Mouse (Mus musculus): ENCODE measurements around the gene Olfr1491. TPM values are rescaled to one million over a fixed set of nuclear protein-coding genes. Genes with fewer than 3 reads are reported as not detected.

The Olfr1491 gene
- polyA plus RNA-seq (2011; ENCODE audit: insufficient read length, low read depth, missing spikeins) = not detected in 2 replicates

- no peak within 1 kb of the TSS for H3K4me3 ChIP-seq (ENCODE audit: insufficient read depth, low read length)
- no peaks in the 10 kb centered on the region for H3K4me1 ChIP-seq (ENCODE audit: control insufficient read depth, insufficient read depth, low read length)
- no peak within 1 kb of the TSS for H3K27ac ChIP-seq (ENCODE audit: insufficient read depth, low read length)
- TF ChIP-seq CTCF (IDR thresholded peaks at IDR 0.05; ENCODE audit: borderline replicate concordance, insufficient read depth, low read length) = no peak
- TF ChIP-seq POLR2A (IDR thresholded peaks at IDR 0.05; ENCODE audit: low read depth, low read length) = no peak
Observed at GRCm38 (mm10) chr19:13696968-13697367, at the start of gene Olfr1491. Gene Olfr1491 (plus strand): TSS chr19:13697268.

- no peak within 1 kb of the TSS for H3K27ac ChIP-seq (ENCODE audit: insufficient read depth, low read length)
- H3K4me3 ChIP-seq (ENCODE audit: insufficient read depth, low read length) = no peak within 1 kb of the TSS
- H3K4me1 ChIP-seq (ENCODE audit: control insufficient read depth, insufficient read depth, low read length) = no peaks in the 10 kb centered on the region
- TF ChIP-seq POLR2A (IDR thresholded peaks at IDR 0.05; ENCODE audit: low read depth, low read length) = no peak
- TF ChIP-seq CTCF (IDR thresholded peaks at IDR 0.05; ENCODE audit: borderline replicate concordance, insufficient read depth, low read length) = no peak
Observed at GRCm38 (mm10) chr19:13650791-13651190, 46.3 kb upstream of the Olfr1491 start, which contains the start of gene Olfr1490. Gene Olfr1490 (plus strand): TSS chr19:13651091.

- H3K27ac ChIP-seq (ENCODE audit: insufficient read depth, low read length) = no peak within 1 kb of the TSS
- TF ChIP-seq POLR2A (IDR thresholded peaks at IDR 0.05; ENCODE audit: low read depth, low read length) = no peak
- no peak for TF ChIP-seq CTCF (IDR thresholded peaks at IDR 0.05; ENCODE audit: borderline replicate concordance, insufficient read depth, low read length)
- H3K4me3 ChIP-seq (ENCODE audit: insufficient read depth, low read length) = no peak within 1 kb of the TSS
- H3K4me1 ChIP-seq (ENCODE audit: control insufficient read depth, insufficient read depth, low read length) = no peaks in the 10 kb centered on the region
Observed at GRCm38 (mm10) chr19:13722978-13723377, 25.9 kb downstream of the Olfr1491 start, which contains the start of gene Olfr1493-ps1. Gene Olfr1493-ps1 (plus strand): TSS chr19:13723278.

GRCm38 (mm10) chr19:13739428-13739827 is 42.4 kb downstream of the Olfr1491 start, which contains the start of gene Olfr1494:
Gene Olfr1494 (plus strand): TSS chr19:13739728.
- H3K4me1 ChIP-seq (ENCODE audit: control insufficient read depth, insufficient read depth, low read length) = no peaks in the 10 kb centered on the region
- no peak for TF ChIP-seq CTCF (IDR thresholded peaks at IDR 0.05; ENCODE audit: borderline replicate concordance, insufficient read depth, low read length)
- TF ChIP-seq POLR2A (IDR thresholded peaks at IDR 0.05; ENCODE audit: low read depth, low read length) = no peak

GRCm38 (mm10) chr19:13749366-13749765 is 52.3 kb downstream of the Olfr1491 start:
- no peaks in the 10 kb centered on the region for H3K4me1 ChIP-seq (ENCODE audit: control insufficient read depth, insufficient read depth, low read length)
- no peak overlapping the region for H3K27ac ChIP-seq (ENCODE audit: insufficient read depth, low read length)
- TF ChIP-seq CTCF (IDR thresholded peaks at IDR 0.05; ENCODE audit: borderline replicate concordance, insufficient read depth, low read length) (no peak), POLR2A (IDR thresholded peaks at IDR 0.05; ENCODE audit: low read depth, low read length) (no peak)
- H3K4me3 ChIP-seq (ENCODE audit: insufficient read depth, low read length) = no peak overlapping the region

More at GRCm38 (mm10) chr19:13739428-13739827, 42.4 kb downstream of the Olfr1491 start, which contains the start of gene Olfr1494:
- Histone ChIP-seq H3K27ac (ENCODE audit: insufficient read depth, low read length) (no peak within 1 kb of the TSS), H3K4me3 (ENCODE audit: insufficient read depth, low read length) (no peak within 1 kb of the TSS)

Other genes starting within 250 kb of the Olfr1491 start
- not detected in 2 replicates for gene Olfr1472, start 241.2 kb upstream of the Olfr1491 start, polyA plus RNA-seq (2011; ENCODE audit: insufficient read length, low read depth, missing spikeins)
- not detected in 2 replicates for gene Olfr1474, start 227.7 kb upstream of the Olfr1491 start, polyA plus RNA-seq (2011; ENCODE audit: insufficient read length, low read depth, missing spikeins)
- not detected in 2 replicates for gene Olfr1475, start 217.1 kb upstream of the Olfr1491 start, polyA plus RNA-seq (2011; ENCODE audit: insufficient read length, low read depth, missing spikeins)
- gene Olfr1477, start 196.7 kb upstream of the Olfr1491 start, polyA plus RNA-seq (2011; ENCODE audit: insufficient read length, low read depth, missing spikeins) = not detected in 2 replicates
- not detected in 2 replicates for gene Olfr1480, start 169.4 kb upstream of the Olfr1491 start, polyA plus RNA-seq (2011; ENCODE audit: insufficient read length, low read depth, missing spikeins)
- not detected in 2 replicates for gene Olfr1484, start 113.8 kb upstream of the Olfr1491 start, polyA plus RNA-seq (2011; ENCODE audit: insufficient read length, low read depth, missing spikeins)
- not detected in 2 replicates for gene Olfr1487, start 79.9 kb upstream of the Olfr1491 start, polyA plus RNA-seq (2011; ENCODE audit: insufficient read length, low read depth, missing spikeins)
- gene Olfr1489, start 65.6 kb upstream of the Olfr1491 start, polyA plus RNA-seq (2011; ENCODE audit: insufficient read length, low read depth, missing spikeins) = not detected in 2 replicates
- gene Olfr1490, start 46.2 kb upstream of the Olfr1491 start, polyA plus RNA-seq (2011; ENCODE audit: insufficient read length, low read depth, missing spikeins) = not detected in 2 replicates
- gene Olfr1493-ps1, start 26.0 kb downstream of the Olfr1491 start, polyA plus RNA-seq (2011; ENCODE audit: insufficient read length, low read depth, missing spikeins) = not detected in 2 replicates
- gene Olfr1494, start 42.5 kb downstream of the Olfr1491 start, polyA plus RNA-seq (2011; ENCODE audit: insufficient read length, low read depth, missing spikeins) = not detected in 2 replicates
- not detected in 2 replicates for gene Olfr1495, start 67.3 kb downstream of the Olfr1491 start, polyA plus RNA-seq (2011; ENCODE audit: insufficient read length, low read depth, missing spikeins)
- not detected in 2 replicates for gene Olfr1496, start 80.6 kb downstream of the Olfr1491 start, polyA plus RNA-seq (2011; ENCODE audit: insufficient read length, low read depth, missing spikeins)
- gene Olfr1497, start 100.9 kb downstream of the Olfr1491 start, polyA plus RNA-seq (2011; ENCODE audit: insufficient read length, low read depth, missing spikeins) = not detected in 2 replicates
- gene Olfr1499, start 122.2 kb downstream of the Olfr1491 start, polyA plus RNA-seq (2011; ENCODE audit: insufficient read length, low read depth, missing spikeins) = not detected in 2 replicates
- gene Olfr1500, start 133.2 kb downstream of the Olfr1491 start, polyA plus RNA-seq (2011; ENCODE audit: insufficient read length, low read depth, missing spikeins) = not detected in 2 replicates
- gene Olfr1501, start 153.4 kb downstream of the Olfr1491 start, polyA plus RNA-seq (2011; ENCODE audit: insufficient read length, low read depth, missing spikeins) = not detected in 2 replicates
- gene Olfr1502, start 164.5 kb downstream of the Olfr1491 start, polyA plus RNA-seq (2011; ENCODE audit: insufficient read length, low read depth, missing spikeins) = not detected in 2 replicates
- not detected in 2 replicates for gene Olfr1504, start 200.7 kb downstream of the Olfr1491 start, polyA plus RNA-seq (2011; ENCODE audit: insufficient read length, low read depth, missing spikeins)
- not detected in 2 replicates for gene Olfr1505, start 216.3 kb downstream of the Olfr1491 start, polyA plus RNA-seq (2011; ENCODE audit: insufficient read length, low read depth, missing spikeins)